Mouse (Mus musculus) spleen, adult 18-20 months (tissue): ENCODE data around the gene 1700001C02Rik.
A peak's percentile ranks its signal among the peaks of the same experiment; 100 is the strongest.

ENCODE experiments used
- DNase-seq, 2 experiments: peaks; one replicate each; pipeline ENCODE4 v3.0.0; 2022; ENCODE audit warnings: mixed read lengths in 2 of 2

Gene 1700001C02Rik

GRCm38 (mm10) chr5:30495288-30495687 lies 29.4 kb downstream of the 1700001C02Rik start:
- DNase-seq: no peak

GRCm38 (mm10) chr5:30496821-30497220 lies 31.0 kb downstream of the 1700001C02Rik start:
- DNase-seq: no peak

GRCm38 (mm10) chr5:30497299-30497698 lies 31.5 kb downstream of the 1700001C02Rik start:
- DNase-seq: no peak

GRCm38 (mm10) chr5:30513111-30513510 lies 47.3 kb downstream of the 1700001C02Rik start:
- DNase-seq: no peak

- DNase-seq: peak; percentile 19 to 54
These were observed 50.5 kb downstream of the 1700001C02Rik start for GRCm38 (mm10) chr5:30516376-30516775.

- no peak for DNase-seq
These were observed 52.3 kb downstream of the 1700001C02Rik start for GRCm38 (mm10) chr5:30518108-30518507.

GRCm38 (mm10) chr5:30518547-30518946 lies 52.7 kb downstream of the 1700001C02Rik start:
- DNase-seq: no peak

GRCm38 (mm10) chr5:30519494-30519893 lies 53.6 kb downstream of the 1700001C02Rik start:
- DNase-seq: no peak

- no peak for DNase-seq
These were observed 54.4 kb downstream of the 1700001C02Rik start for GRCm38 (mm10) chr5:30520214-30520732.

GRCm38 (mm10) chr5:30522406-30522805 lies 56.6 kb downstream of the 1700001C02Rik start:
- no peak for DNase-seq

GRCm38 (mm10) chr5:30523131-30523530 lies 57.3 kb downstream of the 1700001C02Rik start:
- peak in 1 of 2 experiments; percentile 4 for DNase-seq

- no peak for DNase-seq
These were observed 58.4 kb downstream of the 1700001C02Rik start for GRCm38 (mm10) chr5:30524213-30524612.

GRCm38 (mm10) chr5:30525920-30526836 lies 60.3 kb downstream of the 1700001C02Rik start:
- DNase-seq: no peak

- no peak for DNase-seq
These were observed 61.3 kb downstream of the 1700001C02Rik start for GRCm38 (mm10) chr5:30527129-30527528.

GRCm38 (mm10) chr5:30528906-30529305 lies 63.1 kb downstream of the 1700001C02Rik start:
- DNase-seq: no peak
